Mouse (Mus musculus): ENCODE data around the gene Hoxc10. TPM values are rescaled to one million over a fixed set of nuclear protein-coding genes. Genes with fewer than 3 reads are reported as not detected.

Gene Hoxc10
- polyA plus RNA-seq, 1 experiment from 2014 or later, result not detected

- H3K9me3 ChIP-seq (replicated peaks; ENCODE audit: control insufficient read depth, low read length), result no peaks in the 10 kb centered on the region
- no peak overlapping the region for H3K27ac ChIP-seq (ENCODE audit: low read depth, low read length)
- no peaks in the 10 kb centered on the region for H3K4me1 ChIP-seq (ENCODE audit: control insufficient read depth, insufficient read depth, low read length)
- H3K4me3 ChIP-seq (ENCODE audit: low read depth, low read length), result no peak overlapping the region
- ATAC-seq, result no peak
- WGBS, result 1% methylated on average over 34 of the region's 34 CpGs
- peaks cover 99% of the 10 kb centered on the region for H3K27me3 ChIP-seq (replicated peaks; ENCODE audit: control insufficient read depth, insufficient read depth, low read length)
- no peak overlapping the region for H3K9ac ChIP-seq (ENCODE audit: low read length)
- H3K36me3 ChIP-seq (ENCODE audit: control insufficient read depth, insufficient read depth, low read length), result no peaks in the 10 kb centered on the region
- DNase-seq (ENCODE audit: low spot score), result no peak
- no peak overlapping the region for H3K4me2 ChIP-seq (ENCODE audit: low read length)
These were observed 27.1 kb upstream of the Hoxc10 start for GRCm38 (mm10) chr15:102939256-102940155.

DNA sequence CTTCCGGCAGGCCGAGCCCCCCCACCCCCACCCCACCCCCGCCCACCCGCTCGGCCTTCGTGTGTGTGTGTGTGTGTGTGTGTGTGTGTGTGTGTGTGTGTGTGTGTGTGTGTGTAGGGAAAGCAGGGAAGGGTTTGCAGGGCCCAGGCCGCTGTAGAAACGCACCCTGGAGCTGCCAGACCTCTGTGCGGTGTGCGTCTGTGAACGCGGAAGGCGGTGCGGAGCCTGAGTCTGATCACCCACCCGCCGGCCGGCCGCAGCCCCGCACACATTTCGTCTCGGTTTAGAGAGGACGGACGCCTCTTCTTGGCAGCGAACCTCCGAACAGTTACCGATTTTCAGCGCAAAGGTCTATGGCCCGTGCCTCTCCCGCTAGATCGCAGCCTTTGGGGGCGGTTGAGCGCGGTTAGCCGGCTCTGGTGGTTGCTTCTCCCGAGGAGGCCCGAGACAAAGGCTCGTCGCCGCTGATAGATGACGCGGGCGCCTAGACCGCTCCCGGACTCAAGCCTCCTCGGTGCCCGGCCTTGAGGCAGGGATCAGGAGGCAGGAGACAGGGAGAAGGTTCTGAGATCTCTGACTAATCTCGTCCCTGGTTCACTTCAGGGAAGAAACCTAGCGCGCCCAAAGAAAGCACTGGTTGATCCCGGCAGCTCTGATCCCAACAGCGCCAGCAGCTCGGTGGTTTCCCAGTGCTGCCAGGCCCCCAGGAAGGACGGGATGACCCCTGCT is 23.7 kb upstream of the Hoxc10 start:
- no peak overlapping the region for H3K9ac ChIP-seq (ENCODE audit: low read length)
- no peak overlapping the region for H3K27ac ChIP-seq (ENCODE audit: low read depth, low read length)
- WGBS, result under 1% methylated on average over 48 of the region's 53 CpGs
- H3K9me3 ChIP-seq (replicated peaks; ENCODE audit: control insufficient read depth, low read length), result no peaks in the 10 kb centered on the region
- DNase-seq (ENCODE audit: low spot score), result no peak
- no peaks in the 10 kb centered on the region for H3K36me3 ChIP-seq (ENCODE audit: control insufficient read depth, insufficient read depth, low read length)
- peak overlapping the region; percentile 14; the same call in 1 of the 2 replicates for H3K4me2 ChIP-seq (ENCODE audit: low read length)
- H3K4me1 ChIP-seq (ENCODE audit: control insufficient read depth, insufficient read depth, low read length), result no peaks in the 10 kb centered on the region
- H3K4me3 ChIP-seq (ENCODE audit: low read depth, low read length), result no peak overlapping the region
- H3K27me3 ChIP-seq (replicated peaks; ENCODE audit: control insufficient read depth, insufficient read depth, low read length), result peaks cover 99% of the 10 kb centered on the region
- no peak for ATAC-seq

DNA sequence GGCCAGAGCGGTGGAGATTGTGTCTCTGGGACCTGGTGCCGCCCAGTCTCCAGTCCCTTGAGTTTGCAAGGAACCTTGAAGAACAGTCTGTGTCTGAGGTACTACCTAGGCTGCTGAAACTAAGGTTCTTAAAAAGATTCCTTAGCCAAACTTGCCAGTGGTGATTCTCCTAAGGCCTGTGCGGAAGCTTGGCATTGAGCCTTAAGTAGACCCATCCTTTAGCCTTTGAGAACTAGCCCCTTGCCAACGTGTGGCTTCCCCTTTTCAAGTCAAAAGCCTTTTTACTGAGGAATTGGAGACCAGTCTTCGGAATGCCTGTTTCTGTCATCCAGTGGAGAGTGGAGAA is 23.2 kb upstream of the Hoxc10 start:
- Histone ChIP-seq H3K9ac (ENCODE audit: low read length) (no peak overlapping the region), H3K36me3 (ENCODE audit: control insufficient read depth, insufficient read depth, low read length) (no peaks in the 10 kb centered on the region), H3K4me3 (ENCODE audit: low read depth, low read length) (no peak overlapping the region), H3K4me2 (ENCODE audit: low read length) (no peak overlapping the region), H3K27ac (ENCODE audit: low read depth, low read length) (no peak overlapping the region), H3K9me3 (replicated peaks; ENCODE audit: control insufficient read depth, low read length) (no peaks in the 10 kb centered on the region), H3K27me3 (replicated peaks; ENCODE audit: control insufficient read depth, insufficient read depth, low read length) (peaks cover 99% of the 10 kb centered on the region), H3K4me1 (ENCODE audit: control insufficient read depth, insufficient read depth, low read length) (no peaks in the 10 kb centered on the region)
- no peak for DNase-seq (ENCODE audit: low spot score)
- no peak for ATAC-seq
- 0% methylated on average over 5 of the region's 5 CpGs for WGBS

DNA sequence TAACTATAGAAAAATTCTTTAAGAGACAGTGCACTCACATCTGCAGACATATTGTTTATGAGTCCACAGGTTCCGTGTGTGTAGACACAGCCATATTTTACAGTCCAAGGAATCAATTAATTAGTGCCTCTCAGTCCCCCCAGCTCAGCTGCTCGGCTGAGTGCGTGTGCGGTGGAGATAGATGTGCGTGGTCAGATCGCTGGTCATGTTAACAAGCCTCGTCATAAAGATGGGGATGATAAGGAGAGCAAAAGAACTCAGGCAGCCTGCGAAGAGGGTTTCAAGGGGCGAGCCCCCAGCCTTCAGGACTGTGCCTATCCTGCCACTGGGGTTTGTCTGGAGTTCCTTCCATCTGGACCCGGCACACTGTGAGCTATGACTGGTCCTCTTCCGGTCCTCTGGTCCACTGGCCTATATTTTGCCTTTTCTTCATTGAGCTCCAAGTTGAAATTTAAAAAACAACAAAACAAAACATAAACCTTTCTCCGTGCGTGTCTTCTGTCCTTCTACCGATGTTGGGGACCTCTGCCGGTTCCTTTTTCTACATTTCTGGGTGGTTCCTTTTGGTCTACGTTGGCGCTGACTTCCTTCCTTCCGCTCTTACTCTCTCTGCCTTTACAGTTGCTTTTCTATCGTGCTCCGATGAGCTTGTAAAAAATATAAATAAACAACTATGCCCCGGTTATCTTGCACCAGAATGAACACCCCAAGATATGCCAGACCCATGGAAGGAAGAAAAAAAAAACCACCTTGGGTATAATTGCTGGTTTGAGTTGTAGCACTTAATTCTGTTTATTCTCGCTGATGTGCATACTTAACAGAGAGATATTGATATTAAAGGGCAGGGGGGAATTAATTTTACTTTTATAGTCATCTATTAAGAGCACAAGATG is 21.2 kb upstream of the Hoxc10 start:
- no peaks in the 10 kb centered on the region for H3K4me1 ChIP-seq (ENCODE audit: control insufficient read depth, insufficient read depth, low read length)
- no peaks in the 10 kb centered on the region for H3K9me3 ChIP-seq (replicated peaks; ENCODE audit: control insufficient read depth, low read length)
- H3K27me3 ChIP-seq (replicated peaks; ENCODE audit: control insufficient read depth, insufficient read depth, low read length), result peaks cover 99% of the 10 kb centered on the region
- 7% methylated on average over 22 of the region's 22 CpGs for WGBS
- DNase-seq (ENCODE audit: low spot score), result no peak
- H3K27ac ChIP-seq (ENCODE audit: low read depth, low read length), result no peak overlapping the region
- H3K9ac ChIP-seq (ENCODE audit: low read length), result no peak overlapping the region
- H3K36me3 ChIP-seq (ENCODE audit: control insufficient read depth, insufficient read depth, low read length), result no peaks in the 10 kb centered on the region
- no peak overlapping the region for H3K4me3 ChIP-seq (ENCODE audit: low read depth, low read length)
- no peak overlapping the region for H3K4me2 ChIP-seq (ENCODE audit: low read length)
- no peak for ATAC-seq

DNA sequence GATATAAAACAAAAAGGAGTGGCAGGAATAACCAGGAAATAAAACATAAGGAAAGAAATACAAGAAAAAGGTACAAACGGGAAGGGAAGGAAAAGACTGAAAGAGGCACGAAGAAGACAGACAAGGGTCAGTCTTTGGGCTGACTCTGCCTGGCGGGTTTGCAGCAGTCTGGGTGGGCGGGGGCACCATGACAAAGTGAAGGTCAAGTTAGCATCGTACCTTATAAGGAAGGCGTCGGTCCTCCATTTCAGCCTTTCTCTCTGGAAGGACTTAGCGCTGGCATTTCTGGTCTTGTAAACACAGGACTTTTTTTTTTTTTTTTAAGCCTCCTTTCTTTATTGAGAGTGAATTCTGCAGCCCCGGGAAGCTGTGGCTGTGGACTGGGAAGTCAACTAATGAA is 19.3 kb upstream of the Hoxc10 start:
- Histone ChIP-seq H3K27me3 (replicated peaks; ENCODE audit: control insufficient read depth, insufficient read depth, low read length) (peaks cover 99% of the 10 kb centered on the region), H3K27ac (ENCODE audit: low read depth, low read length) (no peak overlapping the region), H3K9me3 (replicated peaks; ENCODE audit: control insufficient read depth, low read length) (no peaks in the 10 kb centered on the region), H3K4me2 (ENCODE audit: low read length) (no peak overlapping the region), H3K4me1 (ENCODE audit: control insufficient read depth, insufficient read depth, low read length) (no peaks in the 10 kb centered on the region), H3K36me3 (ENCODE audit: control insufficient read depth, insufficient read depth, low read length) (no peaks in the 10 kb centered on the region), H3K4me3 (ENCODE audit: low read depth, low read length) (no peak overlapping the region), H3K9ac (ENCODE audit: low read length) (no peak overlapping the region)
- DNase-seq (ENCODE audit: low spot score) (no peak), ATAC-seq (no peak)
- 1% methylated on average over 9 of the region's 9 CpGs for WGBS

DNA sequence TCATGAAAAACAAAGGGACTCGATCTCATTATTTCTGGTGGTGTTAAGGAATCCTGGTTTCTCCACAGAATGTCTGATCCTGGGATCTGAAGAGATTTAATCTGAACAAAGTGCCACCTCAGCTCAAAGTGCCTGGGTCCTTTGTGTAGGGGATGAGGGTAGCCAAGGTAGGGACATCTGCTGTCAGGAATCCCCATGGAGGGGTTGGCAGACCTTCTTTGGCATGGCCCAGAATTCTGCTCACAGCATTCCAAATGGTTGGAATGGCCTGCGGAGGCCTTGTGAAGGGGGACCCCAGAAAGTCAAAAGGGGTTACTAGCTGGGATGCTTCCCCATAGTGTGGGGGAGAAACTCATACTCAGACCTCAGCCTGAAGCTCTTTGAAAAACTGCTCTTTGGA is 17.8 kb upstream of the Hoxc10 start:
- no peak for DNase-seq (ENCODE audit: low spot score)
- Histone ChIP-seq H3K9me3 (replicated peaks; ENCODE audit: control insufficient read depth, low read length) (no peaks in the 10 kb centered on the region), H3K4me3 (ENCODE audit: low read depth, low read length) (no peak overlapping the region), H3K36me3 (ENCODE audit: control insufficient read depth, insufficient read depth, low read length) (no peaks in the 10 kb centered on the region), H3K27ac (ENCODE audit: low read depth, low read length) (no peak overlapping the region), H3K4me1 (ENCODE audit: control insufficient read depth, insufficient read depth, low read length) (no peaks in the 10 kb centered on the region), H3K9ac (ENCODE audit: low read length) (no peak overlapping the region), H3K4me2 (ENCODE audit: low read length) (no peak overlapping the region), H3K27me3 (replicated peaks; ENCODE audit: control insufficient read depth, insufficient read depth, low read length) (peaks cover 99% of the 10 kb centered on the region)
- WGBS, result 11% methylated on average over 2 of the region's 2 CpGs
- ATAC-seq, result no peak

DNA sequence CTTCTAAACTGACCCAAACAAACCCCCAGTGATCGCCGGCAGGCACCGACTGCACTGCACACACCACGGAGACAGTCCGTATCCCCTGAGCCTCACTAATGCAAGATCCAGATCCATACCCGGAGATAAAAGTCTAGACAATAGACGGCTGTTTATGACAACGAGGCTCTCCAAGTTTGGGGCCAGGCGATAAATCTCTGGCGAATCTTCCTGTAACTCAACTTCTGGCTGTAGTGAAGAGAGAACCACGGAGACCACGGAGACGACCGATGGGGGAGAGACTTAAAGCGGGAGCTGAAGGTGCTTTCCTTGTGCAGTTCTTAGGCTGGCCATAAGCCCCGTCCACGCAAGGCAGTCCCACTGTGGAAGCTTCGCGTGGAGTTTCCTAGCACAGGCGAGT is 16.9 kb upstream of the Hoxc10 start:
- Histone ChIP-seq H3K4me3 (ENCODE audit: low read depth, low read length) (no peak overlapping the region), H3K27me3 (replicated peaks; ENCODE audit: control insufficient read depth, insufficient read depth, low read length) (peaks cover 99% of the 10 kb centered on the region), H3K36me3 (ENCODE audit: control insufficient read depth, insufficient read depth, low read length) (no peaks in the 10 kb centered on the region), H3K9ac (ENCODE audit: low read length) (no peak overlapping the region), H3K4me2 (ENCODE audit: low read length) (no peak overlapping the region), H3K9me3 (replicated peaks; ENCODE audit: control insufficient read depth, low read length) (no peaks in the 10 kb centered on the region), H3K4me1 (ENCODE audit: control insufficient read depth, insufficient read depth, low read length) (no peaks in the 10 kb centered on the region), H3K27ac (ENCODE audit: low read depth, low read length) (no peak overlapping the region)
- WGBS, result 1% methylated on average over 20 of the region's 20 CpGs
- ATAC-seq, result no peak
- no peak for DNase-seq (ENCODE audit: low spot score)

DNA sequence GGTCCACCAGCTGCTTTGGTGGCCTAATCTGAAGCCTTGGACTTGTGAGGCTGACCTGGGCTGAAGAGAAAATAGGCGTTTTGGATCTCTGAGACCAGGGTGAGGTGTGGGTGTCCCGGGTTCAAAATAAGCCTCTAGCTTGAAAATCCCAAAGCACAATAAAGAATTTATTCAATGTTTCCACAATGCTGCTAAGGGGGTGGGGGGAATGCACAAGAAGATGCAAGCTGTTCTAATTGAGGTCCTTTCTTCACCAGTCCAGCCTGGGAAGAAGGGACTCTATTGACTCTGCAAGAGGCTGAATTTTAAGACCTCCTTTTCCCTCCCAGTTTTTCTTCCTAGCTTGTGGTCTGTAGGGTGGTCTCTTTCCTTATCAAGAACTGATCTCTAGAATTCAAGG is 15.7 kb upstream of the Hoxc10 start:
- H3K4me3 ChIP-seq (ENCODE audit: low read depth, low read length), result no peak overlapping the region
- no peak for ATAC-seq
- no peak overlapping the region for H3K27ac ChIP-seq (ENCODE audit: low read depth, low read length)
- H3K27me3 ChIP-seq (replicated peaks; ENCODE audit: control insufficient read depth, insufficient read depth, low read length), result peaks cover 98% of the 10 kb centered on the region
- no peak overlapping the region for H3K4me2 ChIP-seq (ENCODE audit: low read length)
- no peak overlapping the region for H3K9ac ChIP-seq (ENCODE audit: low read length)
- no peaks in the 10 kb centered on the region for H3K9me3 ChIP-seq (replicated peaks; ENCODE audit: control insufficient read depth, low read length)
- WGBS, result 6% methylated on average over 2 of the region's 2 CpGs
- no peaks in the 10 kb centered on the region for H3K4me1 ChIP-seq (ENCODE audit: control insufficient read depth, insufficient read depth, low read length)
- DNase-seq (ENCODE audit: low spot score), result no peak
- no peaks in the 10 kb centered on the region for H3K36me3 ChIP-seq (ENCODE audit: control insufficient read depth, insufficient read depth, low read length)

All from forebrain, embryonic 14.5 days (tissue).